Mouse (Mus musculus): ENCODE measurements around the gene Hist1h1e.
"Not testable (repeated sequence)": the region's sequence is repeated elsewhere in the genome, so short reads cannot be mapped to it uniquely, and the experiment has no call there.

GRCm38 (mm10) chr13:23575864-23576313, 46.5 kb downstream of the Hist1h1e start:
- TF ChIP-seq CTCF, POLR2A (IDR thresholded peaks at IDR 0.05; ENCODE audit: extremely low read depth, insufficient read depth, low read length): not testable (repeated sequence)
